Mouse (Mus musculus): ENCODE measurements around the gene Ncor2.

GRCm38 (mm10) chr5:124989724-124990123 is 189.3 kb downstream of the Ncor2 start:
- no peak for TF ChIP-seq CTCF (IDR thresholded peaks at IDR 0.05; ENCODE audit: extremely low read depth, insufficient read length, insufficient replicate concordance, low read depth, low read length)
- no peak for TF ChIP-seq POLR2A (IDR thresholded peaks at IDR 0.05; ENCODE audit: low read depth, low read length)
